Comparison of ENCODE assay signal across 27 mouse cellular contexts in genomic region chr8:105080814-105081336, GRCm38 (mm10). TPM values are rescaled to one million over a fixed set of nuclear protein-coding genes. Genes with fewer than 3 reads are reported as not detected.
"Had no signal": no experiment of that assay in that cellular context is flagged by ENCODE, and none has a peak within 500 bp of the region (broad histone marks: within the 10 kb centered on the region; RNA-seq: fewer than 3 reads in every experiment).

No protein-coding gene starts in this region.

- ATAC-seq: lung, postnatal 0 days; midbrain, embryonic 13.5 days; midbrain, embryonic 15.5 days had no signal

- H3K4me2 ChIP-seq: lung, embryonic 15.5 days; midbrain, embryonic 11.5 days; midbrain, embryonic 13.5 days; midbrain, embryonic 15.5 days; neural tube, embryonic 12.5 days had no signal

- DNase-seq: lung, adult 2 months; lung, postnatal 14 days; lung, postnatal 36 days; right cerebral cortex, postnatal 25 days; right cerebral cortex, postnatal 4 days; spleen, adult 18-20 months; thymus, adult 18-20 months; thymus, postnatal 14 days; thymus, postnatal 36 days had no signal

- H3K9me3 ChIP-seq: lung, embryonic 15.5 days; megakaryocyte, embryonic 14.5 days; midbrain, embryonic 13.5 days; midbrain, embryonic 15.5 days; neural tube, embryonic 12.5 days had no signal

- H3K27me3 ChIP-seq: lung, embryonic 15.5 days; midbrain, embryonic 13.5 days; midbrain, embryonic 15.5 days; neural tube, embryonic 12.5 days had no signal

- H3K4me3 ChIP-seq: lung, embryonic 15.5 days; megakaryocyte, embryonic 14.5 days; midbrain, embryonic 13.5 days; midbrain, embryonic 15.5 days; neural tube, embryonic 12.5 days had no signal

- H3K4me1 ChIP-seq: lung, embryonic 15.5 days; megakaryocyte, embryonic 14.5 days; midbrain, embryonic 13.5 days; midbrain, embryonic 15.5 days; neural tube, embryonic 12.5 days had no signal

- H3K36me3 ChIP-seq: lung, embryonic 15.5 days; midbrain, embryonic 13.5 days; midbrain, embryonic 15.5 days; neural tube, embryonic 12.5 days had no signal

- H3K27ac ChIP-seq: lung, embryonic 15.5 days; macrophage; midbrain, embryonic 13.5 days; midbrain, embryonic 15.5 days; neural tube, embryonic 12.5 days had no signal

- H3K9ac ChIP-seq: lung, embryonic 15.5 days; midbrain, embryonic 13.5 days; midbrain, embryonic 15.5 days; neural tube, embryonic 12.5 days had no signal

RNA-seq across cellular contexts. Expression of gene Ces3b, which starts 2.7 kb away (rescaled TPM):
- total RNA-seq: megakaryocyte progenitor cell, adult 5-6 weeks; midbrain, postnatal 0 days; monocyte, adult 5-6 weeks; neutrophil, adult 5-6 weeks had no signal
- polyA plus RNA-seq: liver, embryonic 16.5 days; lung, embryonic 15.5 days; lung, postnatal 0 days; macrophage; midbrain, embryonic 11.5 days; midbrain, embryonic 13.5 days; midbrain, embryonic 15.5 days; midbrain, postnatal 0 days; neural tube, embryonic 12.5 days; neural tube, embryonic 14.5 days; stomach, embryonic 14.5 days; stomach, embryonic 16.5 days; thymus, postnatal 0 days had no signal

RNA-seq across cellular contexts. Expression of gene Ces3a, which starts 32.5 kb away (rescaled TPM):
- total RNA-seq: megakaryocyte progenitor cell, adult 5-6 weeks; midbrain, postnatal 0 days; monocyte, adult 5-6 weeks; neutrophil, adult 5-6 weeks had no signal
- polyA plus RNA-seq: lung, embryonic 15.5 days; lung, postnatal 0 days; macrophage; midbrain, embryonic 11.5 days; midbrain, embryonic 13.5 days; midbrain, embryonic 15.5 days; midbrain, postnatal 0 days; neural tube, embryonic 12.5 days; neural tube, embryonic 14.5 days; stomach, embryonic 14.5 days; stomach, embryonic 16.5 days had no signal

RNA-seq across cellular contexts. Expression of gene Ces4a, which starts 50.7 kb away (rescaled TPM):
- total RNA-seq: megakaryocyte progenitor cell, adult 5-6 weeks; midbrain, postnatal 0 days; monocyte, adult 5-6 weeks; neutrophil, adult 5-6 weeks had no signal
- polyA plus RNA-seq: liver, embryonic 16.5 days; lung, adult 2 months; lung, embryonic 15.5 days; lung, postnatal 0 days; macrophage; midbrain, embryonic 11.5 days; midbrain, embryonic 13.5 days; midbrain, postnatal 0 days; neural tube, embryonic 12.5 days; small intestine, adult 2 months; stomach, embryonic 14.5 days; stomach, embryonic 16.5 days had no signal
